Mouse (Mus musculus): Measurements from ENCODE around the gene Atxn3. TPM values are rescaled to one million over a fixed set of nuclear protein-coding genes. Genes with fewer than 3 reads are reported as not detected.
A peak's percentile ranks its signal among the peaks of the same experiment; 100 is the strongest.

The Atxn3 gene
- polyA plus RNA-seq, 1 experiment from 2014 or later = 19.5 TPM

- 95% methylated on average over 8 of the region's 8 CpGs for WGBS
- Histone ChIP-seq H3K36me3 (ENCODE audit: control insufficient read depth, insufficient read depth, low read length) (peaks cover 23% of the 10 kb centered on the region), H3K4me1 (ENCODE audit: control insufficient read depth, insufficient read depth, low read length) (peaks cover 21% of the 10 kb centered on the region), H3K9me3 (ENCODE audit: control insufficient read depth, low read length) (no peaks in the 10 kb centered on the region), H3K27ac (replicated peaks; ENCODE audit: low read depth, low read length) (no peak overlapping the region), H3K4me3 (replicated peaks; ENCODE audit: low read depth, low read length) (no peak overlapping the region), H3K4me2 (ENCODE audit: low read length) (no peak overlapping the region), H3K9ac (replicated peaks; ENCODE audit: low read length) (no peak overlapping the region), H3K27me3 (ENCODE audit: control insufficient read depth, insufficient read depth, low read length) (no peaks in the 10 kb centered on the region)
- ATAC-seq (ENCODE audit: low FRiP score, low TSS enrichment) (no peak), DNase-seq (no peak)
Measured at GRCm38 (mm10) chr12:101979213-101979750, 21.2 kb upstream of the Atxn3 start.

GRCm38 (mm10) chr12:101978588-101978987 lies 20.5 kb upstream of the Atxn3 start:
- ATAC-seq (ENCODE audit: low FRiP score, low TSS enrichment) = no peak
- H3K4me1 ChIP-seq (ENCODE audit: control insufficient read depth, insufficient read depth, low read length) = peaks cover 22% of the 10 kb centered on the region
- H3K9ac ChIP-seq (replicated peaks; ENCODE audit: low read length) = no peak overlapping the region
- DNase-seq = no peak
- H3K27ac ChIP-seq (replicated peaks; ENCODE audit: low read depth, low read length) = no peak overlapping the region
- H3K9me3 ChIP-seq (ENCODE audit: control insufficient read depth, low read length) = no peaks in the 10 kb centered on the region
- H3K27me3 ChIP-seq (ENCODE audit: control insufficient read depth, insufficient read depth, low read length) = no peaks in the 10 kb centered on the region
- H3K4me3 ChIP-seq (replicated peaks; ENCODE audit: low read depth, low read length) = no peak overlapping the region
- peaks cover 16% of the 10 kb centered on the region for H3K36me3 ChIP-seq (ENCODE audit: control insufficient read depth, insufficient read depth, low read length)
- WGBS = 96% methylated on average over 1 of the region's 1 CpGs
- no peak overlapping the region for H3K4me2 ChIP-seq (ENCODE audit: low read length)

DNA sequence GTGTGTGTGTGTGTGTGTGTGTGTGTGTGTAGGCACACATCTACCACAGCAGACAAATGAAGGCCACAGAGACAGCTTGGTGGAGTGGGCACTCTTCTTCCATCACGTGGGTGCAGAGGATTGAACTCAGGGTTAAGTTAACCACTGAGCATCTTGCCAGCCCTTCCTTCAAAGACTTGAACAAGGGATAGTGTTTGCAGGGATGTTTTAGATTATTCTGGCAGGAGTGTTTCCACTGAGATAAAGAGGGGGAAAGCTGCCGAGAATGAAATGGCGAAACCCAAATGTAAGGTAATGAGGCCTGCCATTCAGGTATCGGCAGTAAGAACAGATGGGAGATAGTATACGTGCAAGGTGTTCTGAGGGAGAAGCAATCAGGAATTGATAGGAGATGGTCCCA lies 20.1 kb upstream of the Atxn3 start:
- Histone ChIP-seq H3K9me3 (ENCODE audit: control insufficient read depth, low read length) (no peaks in the 10 kb centered on the region), H3K4me3 (replicated peaks; ENCODE audit: low read depth, low read length) (no peak overlapping the region), H3K36me3 (ENCODE audit: control insufficient read depth, insufficient read depth, low read length) (peaks cover 12% of the 10 kb centered on the region), H3K4me2 (ENCODE audit: low read length) (no peak overlapping the region), H3K4me1 (ENCODE audit: control insufficient read depth, insufficient read depth, low read length) (peaks cover 22% of the 10 kb centered on the region), H3K27me3 (ENCODE audit: control insufficient read depth, insufficient read depth, low read length) (no peaks in the 10 kb centered on the region), H3K27ac (replicated peaks; ENCODE audit: low read depth, low read length) (no peak overlapping the region), H3K9ac (replicated peaks; ENCODE audit: low read length) (no peak overlapping the region)
- WGBS = 90% methylated on average over 5 of the region's 5 CpGs
- DNase-seq = no peak
- no peak for ATAC-seq (ENCODE audit: low FRiP score, low TSS enrichment)

- DNase-seq (no peak), ATAC-seq (ENCODE audit: low FRiP score, low TSS enrichment) (no peak)
- Histone ChIP-seq H3K27ac (replicated peaks; ENCODE audit: low read depth, low read length) (no peak overlapping the region), H3K4me2 (ENCODE audit: low read length) (peak overlapping the region; percentile 83), H3K4me3 (replicated peaks; ENCODE audit: low read depth, low read length) (peak overlapping the region; percentile 74), H3K36me3 (ENCODE audit: control insufficient read depth, insufficient read depth, low read length) (peaks cover 5% of the 10 kb centered on the region), H3K27me3 (ENCODE audit: control insufficient read depth, insufficient read depth, low read length) (no peaks in the 10 kb centered on the region), H3K9me3 (ENCODE audit: control insufficient read depth, low read length) (no peaks in the 10 kb centered on the region), H3K4me1 (ENCODE audit: control insufficient read depth, insufficient read depth, low read length) (peaks cover 22% of the 10 kb centered on the region), H3K9ac (replicated peaks; ENCODE audit: low read length) (peak overlapping the region; percentile 93; the same call in 1 of the 2 replicates)
- 95% methylated on average over 10 of the region's 10 CpGs for WGBS
Measured at GRCm38 (mm10) chr12:101977404-101977915, 19.4 kb upstream of the Atxn3 start.

DNA sequence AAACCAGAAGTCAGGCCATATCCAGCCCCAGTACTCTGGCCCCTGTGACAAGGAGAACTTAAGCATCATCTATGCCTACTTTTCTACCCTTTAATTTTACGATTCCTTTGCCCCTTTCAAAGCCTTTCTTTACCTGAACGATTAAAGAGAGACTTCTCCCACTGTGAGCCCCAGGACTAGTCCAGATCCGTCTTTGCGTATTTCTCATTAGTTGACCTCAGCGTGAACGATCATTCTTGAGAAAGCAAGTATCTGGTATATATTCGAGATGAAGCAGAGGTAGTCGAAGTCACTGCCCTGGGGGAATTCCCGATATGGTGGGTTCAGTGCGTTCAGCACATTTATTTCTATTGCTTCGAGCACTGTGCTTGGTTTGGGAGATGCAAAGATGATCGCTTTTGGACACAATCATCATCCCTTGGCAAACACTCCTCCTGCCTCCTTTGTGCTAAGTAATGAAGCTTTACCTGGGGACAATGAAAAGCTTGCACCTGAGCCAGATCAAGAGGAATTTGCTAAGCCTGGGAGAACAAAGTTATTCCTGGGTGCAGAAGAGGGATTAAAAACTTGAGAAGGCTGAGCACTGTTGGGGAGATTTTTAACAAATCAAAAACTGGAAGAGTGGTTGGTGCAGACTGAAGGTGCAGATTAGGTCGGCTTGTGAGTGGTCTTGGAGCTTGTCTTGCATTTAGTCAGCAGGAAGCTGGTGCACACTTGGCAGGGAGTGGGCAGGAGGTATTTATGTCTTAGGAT lies 18.8 kb upstream of the Atxn3 start:
- 0 out of 2 replicates have a peak overlapping the region, but pooled peaks have one; percentile 90 for H3K27ac ChIP-seq (replicated peaks; ENCODE audit: low read depth, low read length)
- 21% methylated on average over 13 of the region's 13 CpGs for WGBS
- ATAC-seq (ENCODE audit: low FRiP score, low TSS enrichment) = no peak
- peak overlapping the region; percentile 93 for H3K9ac ChIP-seq (replicated peaks; ENCODE audit: low read length)
- DNase-seq = peak; percentile 4
- H3K4me3 ChIP-seq (replicated peaks; ENCODE audit: low read depth, low read length) = peak overlapping the region; percentile 74
- H3K9me3 ChIP-seq (ENCODE audit: control insufficient read depth, low read length) = no peaks in the 10 kb centered on the region
- peaks cover 22% of the 10 kb centered on the region for H3K4me1 ChIP-seq (ENCODE audit: control insufficient read depth, insufficient read depth, low read length)
- H3K36me3 ChIP-seq (ENCODE audit: control insufficient read depth, insufficient read depth, low read length) = 0 out of 2 replicates have a peak, but pooled peaks cover under 1% of the 10 kb centered on the region
- no peaks in the 10 kb centered on the region for H3K27me3 ChIP-seq (ENCODE audit: control insufficient read depth, insufficient read depth, low read length)
- H3K4me2 ChIP-seq (ENCODE audit: low read length) = peak overlapping the region; percentile 83

- ATAC-seq (ENCODE audit: low FRiP score, low TSS enrichment) (peak; percentile 95), DNase-seq (peak; percentile 90)
- no peaks in the 10 kb centered on the region for H3K9me3 ChIP-seq (ENCODE audit: control insufficient read depth, low read length)
- WGBS = under 1% methylated on average over 77 of the region's 77 CpGs
- H3K9ac ChIP-seq (replicated peaks; ENCODE audit: low read length) = peak within 1 kb of the TSS; percentile 93
- no peaks in the 10 kb centered on the region for H3K36me3 ChIP-seq (ENCODE audit: control insufficient read depth, insufficient read depth, low read length)
- peak within 1 kb of the TSS; percentile 90 for H3K27ac ChIP-seq (replicated peaks; ENCODE audit: low read depth, low read length)
- H3K27me3 ChIP-seq (ENCODE audit: control insufficient read depth, insufficient read depth, low read length) = no peaks in the 10 kb centered on the region
- H3K4me2 ChIP-seq (ENCODE audit: low read length) = peak within 1 kb of the TSS; percentile 83
- peaks cover 22% of the 10 kb centered on the region for H3K4me1 ChIP-seq (ENCODE audit: control insufficient read depth, insufficient read depth, low read length)
- peak within 1 kb of the TSS; percentile 74 for H3K4me3 ChIP-seq (replicated peaks; ENCODE audit: low read depth, low read length)
Measured at GRCm38 (mm10) chr12:101975601-101976571, 17.8 kb upstream of the Atxn3 start, which contains the start of gene Cpsf2. Cpsf2 (plus strand) TSS chr12:101975988.

- H3K4me3 ChIP-seq (replicated peaks; ENCODE audit: low read depth, low read length) = peak overlapping the region; percentile 74
- H3K27me3 ChIP-seq (ENCODE audit: control insufficient read depth, insufficient read depth, low read length) = no peaks in the 10 kb centered on the region
- WGBS = 0% methylated on average over 23 of the region's 23 CpGs
- H3K4me2 ChIP-seq (ENCODE audit: low read length) = peak overlapping the region; percentile 83
- no peak for DNase-seq
- H3K4me1 ChIP-seq (ENCODE audit: control insufficient read depth, insufficient read depth, low read length) = peaks cover 22% of the 10 kb centered on the region
- peak overlapping the region; percentile 90 for H3K27ac ChIP-seq (replicated peaks; ENCODE audit: low read depth, low read length)
- no peaks in the 10 kb centered on the region for H3K9me3 ChIP-seq (ENCODE audit: control insufficient read depth, low read length)
- no peak; the same call in none of the 2 replicates for ATAC-seq (ENCODE audit: low FRiP score, low TSS enrichment)
- H3K36me3 ChIP-seq (ENCODE audit: control insufficient read depth, insufficient read depth, low read length) = no peaks in the 10 kb centered on the region
- H3K9ac ChIP-seq (replicated peaks; ENCODE audit: low read length) = peak overlapping the region; percentile 93
Measured at GRCm38 (mm10) chr12:101975167-101975600, 17.1 kb upstream of the Atxn3 start.

DNA sequence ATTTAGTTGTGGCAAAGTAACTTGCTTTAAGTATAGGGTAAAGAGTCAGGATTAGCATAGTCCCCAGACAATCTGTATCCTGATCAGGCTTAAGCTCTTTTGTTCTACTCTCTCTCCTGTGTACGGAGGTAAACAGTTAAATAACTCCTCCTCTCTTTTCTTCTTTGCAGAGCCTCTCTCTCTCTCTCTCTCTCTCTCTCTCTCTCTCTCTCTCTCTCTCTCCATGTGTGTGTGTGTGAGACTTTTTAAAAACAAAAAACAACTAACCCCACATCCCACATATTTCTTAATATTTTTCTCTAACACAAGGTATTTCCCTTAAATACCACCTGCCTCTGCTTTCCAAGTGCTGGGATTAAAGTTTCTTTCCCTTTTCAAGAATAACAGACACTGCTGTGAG lies 16.5 kb upstream of the Atxn3 start:
- peak overlapping the region; percentile 83 for H3K4me2 ChIP-seq (ENCODE audit: low read length)
- DNase-seq (no peak), ATAC-seq (ENCODE audit: low FRiP score, low TSS enrichment) (no peak)
- H3K27ac ChIP-seq (replicated peaks; ENCODE audit: low read depth, low read length) = peak overlapping the region; percentile 90
- H3K36me3 ChIP-seq (ENCODE audit: control insufficient read depth, insufficient read depth, low read length) = 0 out of 2 replicates have a peak, but pooled peaks cover under 1% of the 10 kb centered on the region
- H3K4me3 ChIP-seq (replicated peaks; ENCODE audit: low read depth, low read length) = peak overlapping the region; percentile 74
- no peaks in the 10 kb centered on the region for H3K27me3 ChIP-seq (ENCODE audit: control insufficient read depth, insufficient read depth, low read length)
- 0% methylated on average over 1 of the region's 1 CpGs for WGBS
- peak overlapping the region; percentile 93 for H3K9ac ChIP-seq (replicated peaks; ENCODE audit: low read length)
- H3K9me3 ChIP-seq (ENCODE audit: control insufficient read depth, low read length) = no peaks in the 10 kb centered on the region
- peaks cover 22% of the 10 kb centered on the region for H3K4me1 ChIP-seq (ENCODE audit: control insufficient read depth, insufficient read depth, low read length)

Data from midbrain, embryonic 14.5 days (tissue).